Mouse (Mus musculus) retina, adult 2 months (tissue): Measurements from ENCODE around the gene Otulinl.

Source experiments
- DNase-seq: peaks from one replicate; pipeline ENCODE4 v3.0.0-alpha.2; 2012; ENCODE audit warnings: low read depth, low spot score

The Otulinl gene

GRCm38 (mm10) chr15:27680997-27681396 is 382 bp downstream of the Otulinl start:
- DNase-seq, result no peak

DNA sequence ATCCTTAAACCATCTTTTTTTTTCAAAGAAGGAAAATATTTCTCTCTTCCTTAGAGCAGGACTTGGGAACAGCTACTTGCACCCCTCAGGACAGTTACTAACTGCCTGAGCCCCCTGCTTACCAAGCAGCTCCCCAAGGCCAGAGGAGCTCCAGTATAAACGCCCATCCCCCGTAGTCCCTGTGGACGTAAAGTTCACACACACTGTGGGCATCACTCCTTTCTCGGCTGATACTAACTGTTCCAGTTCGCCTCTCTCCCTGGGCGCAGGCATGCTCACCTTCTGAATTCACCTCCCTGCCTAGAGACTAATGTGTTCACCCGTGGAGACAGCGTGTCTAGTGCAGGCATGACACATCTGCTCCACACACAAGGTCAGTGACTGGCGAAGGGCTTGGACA is 2.9 kb downstream of the Otulinl start:
- no peak for DNase-seq

DNA sequence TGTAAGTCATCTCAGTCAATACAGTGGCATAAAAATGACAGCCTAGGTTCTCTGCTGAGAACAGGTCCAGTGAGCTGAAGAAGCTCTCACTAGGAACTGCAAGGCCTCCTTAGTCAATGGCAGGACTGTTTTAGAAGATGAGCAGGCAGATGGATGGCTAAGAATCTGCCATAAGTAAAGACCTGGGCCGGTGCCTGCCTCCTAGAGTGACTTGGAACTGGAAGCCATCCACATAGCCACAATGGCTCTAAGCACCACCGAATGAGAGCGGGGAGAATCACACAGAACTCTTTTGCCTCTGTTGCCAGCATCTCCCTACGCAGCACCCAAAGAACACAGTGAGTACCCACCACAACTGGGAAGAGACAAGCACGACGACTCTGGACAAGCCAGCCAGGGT is 3.6 kb downstream of the Otulinl start:
- no peak for DNase-seq

DNA sequence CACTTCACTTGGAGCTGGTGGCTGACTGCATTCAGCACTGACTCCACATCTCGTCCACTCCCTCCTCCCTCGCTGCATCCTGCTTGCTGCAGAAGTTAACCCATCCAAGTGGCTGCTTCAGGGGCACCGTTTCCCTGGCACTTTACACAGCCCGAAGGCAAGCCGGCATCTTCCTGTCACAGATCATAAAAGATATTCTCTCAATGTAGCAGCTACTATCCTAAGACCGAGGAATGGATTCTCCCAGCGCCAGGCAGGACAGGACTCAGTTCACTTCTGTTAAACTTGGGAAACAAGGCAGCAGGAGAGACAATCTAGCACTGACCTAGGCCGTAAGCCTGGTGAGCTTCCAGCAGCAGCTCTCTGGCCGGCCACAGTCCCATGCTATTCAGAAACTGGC is 5.2 kb downstream of the Otulinl start:
- no peak for DNase-seq

DNA sequence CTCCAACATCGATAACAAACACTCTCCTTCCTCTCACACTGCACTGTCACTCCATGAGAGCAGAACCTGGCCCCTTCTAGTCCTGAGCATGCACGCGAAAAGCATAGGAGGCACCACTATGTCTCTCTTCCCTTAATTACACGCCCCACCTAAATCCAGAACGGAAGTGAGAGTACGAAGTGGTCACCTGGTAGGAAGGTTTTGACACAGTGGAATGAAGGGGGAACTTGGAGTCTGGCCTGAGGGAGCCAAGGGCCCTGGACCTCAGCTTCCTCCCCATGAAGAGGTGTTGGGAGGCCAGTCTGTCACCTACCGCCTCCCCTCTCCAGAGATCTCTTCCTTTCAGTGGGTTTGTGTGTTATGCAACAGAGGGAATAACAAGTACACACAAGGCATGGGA is 6.3 kb downstream of the Otulinl start:
- DNase-seq, result no peak

DNA sequence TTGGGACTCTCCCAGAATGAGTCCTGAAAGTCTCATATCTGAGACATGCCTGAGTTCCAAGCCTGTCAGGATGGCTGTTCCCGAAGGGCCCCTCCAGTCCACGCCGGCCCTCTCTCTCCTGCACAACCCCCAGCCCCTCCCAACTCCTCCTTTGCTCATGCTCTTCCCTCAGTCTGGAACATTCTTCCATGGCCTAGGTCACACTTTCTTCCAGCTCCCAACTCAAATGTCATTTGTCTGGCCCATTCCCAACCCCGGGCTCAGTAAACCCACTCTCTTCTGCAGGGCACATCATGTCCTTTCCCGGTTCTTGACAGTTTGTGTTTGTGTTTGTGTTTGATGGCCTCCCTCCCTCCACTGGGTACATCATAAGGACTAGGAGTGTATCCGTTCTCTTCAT is 7.3 kb downstream of the Otulinl start:
- DNase-seq, result no peak

- no peak for DNase-seq
Measured at GRCm38 (mm10) chr15:27673151-27673550, 8.2 kb downstream of the Otulinl start.

DNA sequence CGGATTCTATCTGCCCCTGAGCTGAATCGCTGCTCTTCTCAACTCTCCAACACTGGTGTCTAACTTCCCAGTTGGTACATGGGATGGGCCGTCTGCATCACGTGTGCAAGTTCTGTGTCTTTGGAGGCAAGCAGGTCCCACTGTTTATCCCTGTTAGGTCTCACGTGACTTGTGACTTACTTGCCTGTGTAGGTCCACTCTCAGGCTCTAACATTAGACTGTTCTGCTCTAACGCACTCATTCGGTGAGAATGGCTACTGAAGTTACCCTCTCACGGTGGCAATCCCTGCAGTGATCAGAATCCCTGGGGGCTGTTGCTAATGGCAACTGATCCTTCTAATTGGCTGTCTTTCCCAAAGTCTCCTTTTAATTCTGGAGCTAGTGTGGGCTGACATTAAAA is 9.1 kb downstream of the Otulinl start:
- no peak for DNase-seq

DNA sequence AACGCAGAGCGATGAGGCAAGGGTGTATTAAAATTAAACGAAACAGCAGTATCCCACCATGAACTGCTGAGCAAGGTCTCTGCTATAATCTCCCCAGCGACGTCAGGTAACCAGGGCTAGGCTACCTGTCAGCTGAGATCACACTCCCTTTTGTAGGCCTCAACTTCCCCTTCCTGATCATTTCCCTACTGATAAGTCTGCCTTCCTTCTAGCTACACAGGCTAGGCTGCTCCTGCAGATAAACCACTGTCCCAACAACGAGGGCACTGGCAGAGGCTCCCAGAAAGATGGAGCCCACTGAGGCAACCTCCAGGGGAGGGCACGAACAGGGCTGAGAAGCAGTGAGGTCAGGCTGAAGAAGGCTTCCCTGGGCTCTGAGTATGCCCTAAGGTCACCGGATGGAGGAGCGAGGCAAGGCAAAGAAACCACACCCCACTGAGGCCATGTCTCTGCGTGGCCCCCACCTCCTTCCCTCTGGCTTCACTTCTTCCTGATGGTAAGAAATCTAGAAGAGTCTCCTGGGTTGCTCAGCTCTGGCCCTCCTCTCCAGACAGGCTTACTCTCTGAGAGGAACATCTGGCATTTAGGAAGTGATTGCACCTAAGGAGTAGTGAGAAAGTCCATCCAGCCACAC is 9.7 kb downstream of the Otulinl start:
- no peak for DNase-seq

DNA sequence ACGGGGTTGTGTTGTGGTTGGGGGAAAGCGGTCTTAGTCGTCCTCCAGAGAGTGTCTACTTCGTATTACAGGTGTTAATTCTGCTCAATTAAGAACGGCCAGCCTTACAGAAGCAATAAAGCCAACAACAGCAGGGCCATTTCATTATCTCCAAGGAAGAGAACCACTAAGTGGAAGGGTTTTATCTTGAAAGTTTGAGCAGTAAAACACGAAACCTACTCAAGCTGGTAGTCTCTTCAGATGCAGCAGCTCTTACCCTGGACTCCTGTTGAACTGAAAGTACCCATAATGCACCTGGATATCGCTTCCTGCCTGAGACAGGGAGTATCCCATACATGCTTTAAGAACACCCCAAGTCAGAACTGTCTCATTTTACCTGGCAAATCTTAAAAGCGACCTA is 10.7 kb downstream of the Otulinl start:
- DNase-seq, result no peak

- no peak for DNase-seq
Measured at GRCm38 (mm10) chr15:27669931-27670411, 11.4 kb downstream of the Otulinl start.

DNA sequence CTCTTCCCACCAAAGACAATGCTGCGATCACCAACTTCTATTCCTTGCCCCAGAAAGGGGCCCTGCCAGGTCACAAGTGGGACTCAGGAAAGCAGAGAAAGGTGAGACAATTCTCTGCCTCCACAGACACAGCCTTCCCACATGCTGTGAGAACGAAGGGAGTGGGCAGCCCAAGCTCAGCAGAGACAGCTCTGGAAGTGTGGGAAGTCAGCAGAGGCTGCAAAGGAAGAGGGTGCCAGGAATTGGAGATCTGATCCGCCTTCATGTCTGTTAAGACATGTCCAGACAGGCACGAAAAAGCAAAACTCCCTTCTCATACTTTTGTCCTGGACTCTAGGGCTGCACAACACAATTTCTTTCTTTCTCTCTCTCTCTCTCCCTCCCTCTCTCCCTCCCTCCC is 12.1 kb downstream of the Otulinl start:
- no peak for DNase-seq

GRCm38 (mm10) chr15:27668557-27668956 is 12.8 kb downstream of the Otulinl start:
- no peak for DNase-seq

GRCm38 (mm10) chr15:27668001-27668461 is 13.3 kb downstream of the Otulinl start:
- no peak for DNase-seq

- no peak for DNase-seq
Measured at GRCm38 (mm10) chr15:27666911-27667539, 14.4 kb downstream of the Otulinl start.

- DNase-seq, result no peak
Measured at GRCm38 (mm10) chr15:27665392-27665911, 15.9 kb downstream of the Otulinl start.

DNA sequence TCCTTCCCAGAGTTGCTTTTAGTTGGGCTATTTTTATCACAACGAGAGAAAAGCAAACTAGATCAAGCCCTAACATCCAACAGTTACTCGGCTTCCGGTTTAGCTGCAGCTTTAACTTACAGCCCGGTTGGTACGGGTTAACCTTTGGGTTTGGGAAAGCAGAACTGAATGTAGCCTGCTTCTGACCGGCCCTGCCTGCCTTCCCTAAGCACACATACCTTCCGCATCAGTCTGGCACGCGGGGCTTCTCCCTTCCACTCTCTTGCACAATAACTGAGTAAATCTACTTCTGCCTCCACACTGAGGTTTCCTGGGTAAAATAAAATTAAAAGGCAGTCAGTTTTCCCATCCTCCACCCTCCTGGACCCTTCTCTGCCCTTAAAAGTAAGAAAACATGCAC is 17.3 kb downstream of the Otulinl start:
- DNase-seq, result no peak

- no peak for DNase-seq
Measured at GRCm38 (mm10) chr15:27662699-27663098, 18.7 kb downstream of the Otulinl start.

DNA sequence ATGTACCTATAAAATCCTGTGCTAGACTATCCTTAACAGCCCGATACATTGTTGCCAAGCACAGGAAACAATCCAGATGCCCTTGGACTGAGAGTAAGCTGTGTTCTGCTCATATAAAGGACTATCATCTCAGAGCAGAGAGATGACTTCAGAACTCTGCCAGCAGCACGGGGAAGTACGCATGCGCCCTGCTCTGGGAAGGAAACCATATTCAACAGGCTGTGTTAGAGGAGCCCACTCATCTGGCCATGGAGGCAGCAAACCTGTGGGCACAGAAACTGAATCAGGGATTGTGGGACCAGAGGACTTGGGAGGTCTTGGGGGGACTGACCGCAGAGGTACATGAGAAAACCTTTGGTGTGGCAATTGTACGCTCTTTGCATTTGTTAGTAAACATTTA is 19.7 kb downstream of the Otulinl start:
- no peak for DNase-seq

DNA sequence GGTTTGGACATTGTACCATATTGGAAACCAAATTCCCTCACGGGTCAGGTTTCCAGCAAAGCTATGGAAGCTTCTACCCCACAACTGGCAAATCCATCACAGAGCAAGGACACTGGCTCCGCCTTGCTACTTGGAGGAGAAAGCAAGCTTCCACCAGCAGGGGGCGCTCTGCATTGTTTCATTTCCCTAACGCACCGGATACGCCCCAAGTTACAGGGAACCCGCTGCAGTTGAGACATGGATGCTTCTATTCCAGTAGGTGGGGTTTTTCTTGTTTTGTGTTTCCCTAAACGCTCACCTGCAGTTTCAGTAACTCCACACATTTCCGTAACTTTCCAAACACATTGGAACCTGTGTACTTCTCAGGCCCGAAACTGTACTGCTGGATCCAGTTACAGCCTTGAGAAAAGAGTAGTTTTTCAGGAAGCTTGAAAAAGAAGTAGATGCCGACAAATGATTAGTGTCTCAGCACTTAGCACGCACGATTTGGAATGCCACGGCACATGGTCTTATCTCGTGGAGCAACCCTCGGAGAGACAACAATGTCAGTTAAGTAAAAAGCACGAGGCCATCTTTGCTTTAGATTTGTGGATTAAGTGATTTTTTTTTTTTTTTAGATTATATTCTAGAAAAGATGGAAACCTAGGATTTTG is 21.7 kb downstream of the Otulinl start:
- DNase-seq, result peak; percentile 53

DNA sequence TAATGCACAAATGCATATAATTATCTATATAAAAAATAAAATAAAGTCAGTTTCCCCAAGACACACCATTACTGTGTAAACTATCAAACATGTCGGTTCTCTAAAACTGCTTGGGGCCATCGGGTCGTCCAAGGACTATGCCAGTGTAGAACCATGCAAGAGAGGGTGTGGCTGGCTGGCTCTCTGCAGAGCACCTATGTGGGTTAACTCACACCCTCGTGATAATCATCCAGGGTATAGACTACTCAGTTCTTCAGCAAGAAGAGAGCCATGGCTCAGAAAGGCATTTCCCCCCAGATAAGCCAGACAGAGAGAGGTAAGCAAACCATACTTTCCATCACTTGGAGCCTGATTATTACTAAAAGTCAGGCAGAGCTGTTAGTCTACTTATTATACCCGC is 22.2 kb downstream of the Otulinl start:
- DNase-seq, result no peak

DNA sequence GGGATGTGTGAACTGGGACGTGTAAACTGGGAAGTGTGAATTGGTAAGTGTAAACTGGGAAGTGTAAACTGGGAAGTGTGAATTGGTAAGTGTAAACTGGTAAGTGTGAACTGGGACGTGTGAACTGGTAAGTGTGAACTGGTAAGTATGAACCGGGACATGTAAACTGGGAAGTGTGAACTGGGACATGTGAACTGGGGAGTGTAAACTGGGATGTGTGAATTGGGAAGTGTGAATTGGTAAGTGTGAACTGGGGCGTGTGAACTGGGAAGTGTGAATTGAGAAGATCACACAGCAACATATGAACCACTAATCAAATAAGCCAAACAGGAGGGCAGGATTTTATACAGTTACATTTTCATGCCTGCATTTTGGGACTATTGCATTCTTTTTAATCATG is 23.0 kb downstream of the Otulinl start:
- no peak for DNase-seq

DNA sequence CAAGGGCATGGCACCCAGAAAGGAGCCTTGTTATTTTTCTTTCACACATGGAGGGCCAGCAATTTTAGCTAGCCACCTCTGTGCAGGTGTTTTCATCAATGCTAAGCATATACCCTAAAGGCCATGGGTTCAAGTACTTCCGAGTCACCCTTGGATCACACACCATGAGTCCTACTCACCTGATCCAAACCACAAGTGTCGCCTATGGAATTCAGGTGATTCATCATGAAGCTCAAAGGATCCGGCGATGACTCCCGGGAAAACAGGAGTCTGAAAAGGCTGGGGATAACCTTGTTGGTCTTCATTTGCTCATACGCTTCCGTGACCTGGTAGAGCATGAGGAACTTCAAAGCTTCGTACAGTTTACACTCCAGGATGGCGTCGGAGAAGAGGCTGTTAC is 23.5 kb downstream of the Otulinl start:
- DNase-seq, result no peak
